Mouse (Mus musculus) small intestine, adult 2 months (tissue): ENCODE data around the gene Kmt5b. TPM values are rescaled to one million over a fixed set of nuclear protein-coding genes. Genes with fewer than 3 reads are reported as not detected.

Experiments
- H3K27ac ChIP-seq: fragments of 200-500 bp; 2 replicates; pipeline ENCODE4 v1.5.1; 2012; ENCODE audit warnings: low read depth, low read length, control low read depth, inconsistent platforms; ENCODE audit not compliant: insufficient read depth
- H3K27me3 ChIP-seq: fragments of 200-500 bp; 2 replicates; pipeline ENCODE4 v1.6.1; 2012; ENCODE audit warnings: mild to moderate bottlenecking, moderate library complexity, low read length, inconsistent platforms; ENCODE audit not compliant: control insufficient read depth, insufficient read depth
- H3K36me3 ChIP-seq: fragments of 200-500 bp; 2 replicates; pipeline ENCODE4 v1.6.1; 2012; ENCODE audit warnings: mild to moderate bottlenecking, low read length, control low read depth, inconsistent platforms; ENCODE audit not compliant: control insufficient read depth, insufficient read depth
- H3K4me1 ChIP-seq: fragments of 200-500 bp; 2 replicates; pipeline ENCODE4 v1.6.1; 2012; ENCODE audit warnings: low read length, inconsistent platforms, mixed read lengths; ENCODE audit not compliant: control insufficient read depth, insufficient read depth, insufficient read length
- H3K4me3 ChIP-seq: fragments of 200-500 bp; 2 replicates; pipeline ENCODE4 v1.5.1; 2012; ENCODE audit warnings: low read depth, mild to moderate bottlenecking, control low read depth, inconsistent platforms, low read length, moderate library complexity
- CTCF ChIP-seq: fragments of 200-500 bp; IDR thresholded peaks from 2 replicates; pipeline ENCODE4 v1.5.1; 2012; ENCODE audit warnings: low read depth, mild to moderate bottlenecking, control low read depth, inconsistent platforms, low read length, moderate library complexity, mixed read lengths; ENCODE audit not compliant: insufficient replicate concordance, insufficient read length; ENCODE audit errors: extremely low read depth
- POLR2A ChIP-seq: fragments of 200-500 bp; IDR thresholded peaks from 2 replicates; pipeline ENCODE4 v1.6.1; 2012; ENCODE audit warnings: low read depth, mild to moderate bottlenecking, control low read depth, inconsistent platforms, low read length, moderate library complexity
- WGBS: fragments of 180-500 bp; shearing (Covaris S2); methylation state at CpG from one replicate; pipeline ENCODE4 v1.1.7; 2018; 5-methylcytosine and 5-hydroxymethylcytosine counted together
- polyA plus RNA-seq: library from polyadenylated mRNA; depleted of rRNA; stranded (reverse); fragments of >200 nt; gene quantifications from 2 replicates; pipeline ENCODE4 v1.2.3, GENCODE M21; 2012

The Kmt5b gene
- polyA plus RNA-seq, 1 experiment, result 16.8 TPM

DNA sequence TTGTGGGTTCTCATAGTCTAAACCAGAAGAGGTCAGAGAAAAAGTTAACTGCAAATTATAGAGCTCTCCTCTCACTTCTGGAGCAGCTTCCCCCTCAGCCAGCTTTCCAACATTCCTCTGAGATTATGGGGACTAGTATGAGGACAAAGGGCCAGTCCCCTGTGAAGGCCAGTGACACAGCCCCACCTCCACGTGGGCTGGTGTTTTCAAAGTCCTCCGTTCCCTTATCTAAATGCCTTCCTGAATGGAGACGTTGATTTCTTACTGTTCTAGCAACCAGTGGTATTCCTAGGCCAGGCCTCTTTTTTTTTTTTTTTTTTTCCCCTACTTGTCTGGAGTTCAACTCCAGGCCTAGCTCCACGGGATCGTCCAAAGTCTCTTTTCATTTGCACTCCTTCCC lies 82.9 kb downstream of the Kmt5b start:
- Histone ChIP-seq H3K27ac (peak overlapping the region; percentile 82), H3K4me1 (peaks cover 36% of the 10 kb centered on the region), H3K4me3 (no peak overlapping the region), H3K36me3 (no peaks in the 10 kb centered on the region), H3K27me3 (no peaks in the 10 kb centered on the region)
- 19% methylated on average over 5 of the region's 5 CpGs for WGBS
- TF ChIP-seq CTCF (no peak), POLR2A (no peak)

DNA sequence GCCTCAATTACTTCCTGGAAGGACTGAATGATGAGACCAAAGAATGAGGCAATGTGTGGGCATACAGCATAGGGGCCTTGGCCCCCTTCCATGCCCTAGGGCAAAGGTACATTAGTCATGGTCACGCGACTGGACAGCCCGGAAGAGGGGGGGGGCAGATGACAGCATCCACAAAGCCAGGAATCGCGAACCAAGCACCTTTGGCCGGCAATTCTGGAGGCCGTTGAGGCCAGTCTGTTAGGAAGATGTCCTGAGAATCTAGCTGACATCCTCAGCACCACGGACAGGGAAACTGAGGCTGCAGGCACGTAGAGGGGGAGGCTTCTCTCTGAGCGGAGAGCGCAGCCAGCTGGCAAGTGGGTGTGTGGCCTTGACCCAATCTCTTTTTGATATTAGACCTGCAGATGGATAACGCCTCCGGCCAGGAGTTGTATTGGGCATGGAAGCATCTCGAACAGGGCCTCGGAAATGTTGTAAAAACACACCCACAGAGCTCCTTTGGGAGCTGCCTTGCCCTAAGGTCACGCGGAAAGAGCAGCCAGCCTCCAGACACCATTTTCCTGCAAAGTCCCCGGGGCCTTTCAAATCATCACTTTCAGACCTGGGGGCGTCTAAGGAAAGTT lies 83.7 kb downstream of the Kmt5b start:
- H3K27me3 ChIP-seq, result no peaks in the 10 kb centered on the region
- peak overlapping the region; percentile 81 for H3K4me3 ChIP-seq
- peak overlapping the region; percentile 96 for H3K27ac ChIP-seq
- 4% methylated on average over 19 of the region's 19 CpGs for WGBS
- peaks cover 36% of the 10 kb centered on the region for H3K4me1 ChIP-seq
- TF ChIP-seq CTCF (no peak), POLR2A (no peak)
- no peaks in the 10 kb centered on the region for H3K36me3 ChIP-seq

DNA sequence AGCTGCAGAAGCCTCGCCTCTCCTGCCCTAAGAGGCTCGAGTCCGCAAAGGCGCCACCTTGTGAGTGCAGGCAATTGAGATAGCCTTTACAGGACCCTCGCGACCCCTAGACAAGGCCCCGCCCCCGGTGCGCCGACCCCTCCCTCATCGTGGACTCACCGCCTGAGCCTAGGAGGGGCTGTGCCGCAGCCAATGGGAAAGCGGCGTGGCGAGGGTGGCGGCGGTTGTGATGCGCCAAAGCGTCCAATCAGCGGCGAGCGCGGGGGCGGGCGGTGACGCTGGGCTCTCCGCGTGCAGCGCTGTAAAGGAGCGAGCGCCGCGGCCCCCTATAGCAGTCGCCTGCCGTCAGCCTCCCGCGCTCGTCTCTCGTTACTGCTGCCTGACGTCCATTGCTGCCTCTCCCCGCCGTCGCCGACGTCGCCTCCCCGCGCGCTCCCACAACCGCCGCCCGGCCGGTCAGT lies 84.3 kb downstream of the Kmt5b start, which contains the start of gene Chka:
Chka (plus strand) TSS at position 272 of the 461 bp plus-strand sequence.
- TF ChIP-seq CTCF (no peak), POLR2A (peak; percentile 99)
- peak within 1 kb of the TSS; percentile 81 for H3K4me3 ChIP-seq
- under 1% methylated on average over 54 of the region's 54 CpGs for WGBS
- H3K4me1 ChIP-seq, result peaks cover 36% of the 10 kb centered on the region
- H3K27ac ChIP-seq, result peak within 1 kb of the TSS; percentile 96
- H3K27me3 ChIP-seq, result no peaks in the 10 kb centered on the region
- H3K36me3 ChIP-seq, result no peaks in the 10 kb centered on the region

DNA sequence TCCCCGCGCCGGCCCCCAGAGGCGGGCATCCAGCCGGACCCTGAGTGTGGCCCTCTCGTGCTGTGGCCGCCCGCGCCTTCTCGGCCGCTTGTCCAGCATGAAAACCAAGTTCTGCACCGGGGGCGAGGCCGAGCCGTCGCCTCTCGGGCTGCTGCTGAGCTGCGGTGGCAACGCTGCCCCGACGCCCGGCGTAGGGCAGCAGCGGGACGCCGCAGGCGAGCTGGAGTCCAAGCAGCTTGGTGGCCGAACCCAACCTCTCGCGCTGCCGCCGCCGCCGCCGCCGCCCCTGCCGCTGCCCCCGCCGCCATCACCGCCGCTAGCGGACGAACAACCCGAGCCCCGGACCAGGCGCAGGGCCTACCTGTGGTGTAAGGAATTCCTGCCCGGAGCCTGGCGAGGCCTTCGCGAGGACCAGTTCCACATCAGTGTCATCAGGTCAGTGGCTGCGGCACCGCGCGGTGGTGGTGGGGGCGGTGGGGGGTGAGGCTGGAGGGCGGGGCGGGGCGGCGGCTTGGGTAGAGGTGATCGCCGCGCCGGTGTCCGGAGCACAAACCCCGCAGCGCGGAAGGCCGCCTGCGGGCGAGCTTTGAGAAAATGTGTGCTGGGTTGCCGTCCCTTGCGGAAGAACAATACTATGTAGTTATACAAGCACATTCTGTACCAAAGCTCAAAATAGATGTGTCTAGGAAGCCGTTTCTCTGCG lies 84.9 kb downstream of the Kmt5b start:
- peak overlapping the region; percentile 87 for H3K27ac ChIP-seq
- WGBS, result under 1% methylated on average over 74 of the region's 74 CpGs
- no peaks in the 10 kb centered on the region for H3K36me3 ChIP-seq
- H3K27me3 ChIP-seq, result no peaks in the 10 kb centered on the region
- no peak for TF ChIP-seq CTCF
- no peak; the same call in 1 of the 2 replicates for TF ChIP-seq POLR2A
- H3K4me3 ChIP-seq, result peak overlapping the region; percentile 81
- H3K4me1 ChIP-seq, result peaks cover 30% of the 10 kb centered on the region

DNA sequence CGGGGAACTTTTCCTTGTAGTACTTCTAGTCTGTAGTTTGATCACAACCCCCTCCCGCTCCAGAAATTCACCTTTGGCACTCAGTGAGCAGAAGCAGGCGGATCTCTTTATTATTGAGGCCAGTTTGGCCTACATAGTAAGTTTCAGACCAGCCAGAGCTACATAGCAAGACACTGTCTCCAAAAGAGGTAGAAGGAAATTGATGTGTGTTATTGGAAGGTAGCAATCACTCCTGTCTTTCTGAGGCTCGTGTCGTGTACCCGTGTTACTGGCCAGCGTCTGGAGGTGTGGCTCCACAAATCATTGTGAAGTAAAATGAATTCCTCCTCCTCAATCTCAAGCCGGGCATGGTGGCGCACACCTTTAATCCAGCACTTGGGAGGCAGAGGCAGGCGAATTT lies 85.9 kb downstream of the Kmt5b start:
- Histone ChIP-seq H3K36me3 (no peaks in the 10 kb centered on the region), H3K27me3 (no peaks in the 10 kb centered on the region), H3K27ac (no peak overlapping the region), H3K4me1 (peaks cover 26% of the 10 kb centered on the region), H3K4me3 (peak overlapping the region; percentile 81)
- WGBS, result 58% methylated on average over 10 of the region's 10 CpGs
- TF ChIP-seq POLR2A (no peak), CTCF (no peak)

DNA sequence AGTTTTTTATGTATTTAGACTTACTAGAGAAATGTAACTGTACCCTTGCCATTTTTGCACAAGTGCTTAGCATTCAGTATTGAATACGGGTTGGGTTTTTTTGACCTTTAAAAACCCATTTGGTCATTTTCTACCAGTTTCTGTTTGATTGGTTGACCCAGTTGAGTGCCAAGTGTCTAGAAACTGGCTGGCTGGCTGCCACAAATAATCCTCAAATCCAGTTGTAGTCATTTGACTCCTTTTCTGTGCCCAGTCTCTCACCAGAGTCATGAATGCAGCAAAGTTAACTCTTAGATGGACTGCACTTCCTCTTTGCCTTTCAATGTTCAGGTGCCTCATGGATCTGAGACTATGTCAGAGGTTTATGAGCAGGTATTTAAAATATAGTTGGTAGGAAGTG lies 86.7 kb downstream of the Kmt5b start:
- H3K36me3 ChIP-seq, result no peaks in the 10 kb centered on the region
- peaks cover 20% of the 10 kb centered on the region for H3K4me1 ChIP-seq
- TF ChIP-seq CTCF (no peak), POLR2A (no peak)
- no peak overlapping the region for H3K4me3 ChIP-seq
- 76% methylated on average over 1 of the region's 1 CpGs for WGBS
- no peaks in the 10 kb centered on the region for H3K27me3 ChIP-seq
- H3K27ac ChIP-seq, result no peak overlapping the region

DNA sequence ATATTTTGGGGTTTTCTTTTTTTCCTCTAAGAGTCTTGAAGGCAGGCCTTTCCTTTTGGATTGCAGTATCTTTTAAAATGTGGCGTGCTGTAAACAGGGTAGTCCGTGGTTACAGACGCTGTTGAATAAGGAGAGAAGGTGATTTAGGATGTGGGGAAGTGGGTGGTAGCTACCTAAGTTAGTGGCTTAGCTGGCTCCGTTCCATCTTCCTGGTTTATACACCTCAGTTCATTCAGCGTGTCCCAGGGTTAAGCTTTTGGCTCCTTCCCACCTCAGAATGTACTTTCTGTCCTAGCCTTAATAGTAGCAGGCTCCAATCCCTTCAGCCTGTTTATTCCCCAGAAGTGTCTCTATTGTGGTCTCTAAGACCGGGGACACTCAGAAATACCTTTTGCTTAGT lies 87.9 kb downstream of the Kmt5b start:
- 13% methylated on average over 6 of the region's 6 CpGs for WGBS
- Histone ChIP-seq H3K4me1 (peaks cover 10% of the 10 kb centered on the region), H3K36me3 (peaks cover 1% of the 10 kb centered on the region; the same call in 1 of the 2 replicates), H3K4me3 (no peak overlapping the region), H3K27me3 (no peaks in the 10 kb centered on the region), H3K27ac (no peak overlapping the region)
- no peak for TF ChIP-seq CTCF

DNA sequence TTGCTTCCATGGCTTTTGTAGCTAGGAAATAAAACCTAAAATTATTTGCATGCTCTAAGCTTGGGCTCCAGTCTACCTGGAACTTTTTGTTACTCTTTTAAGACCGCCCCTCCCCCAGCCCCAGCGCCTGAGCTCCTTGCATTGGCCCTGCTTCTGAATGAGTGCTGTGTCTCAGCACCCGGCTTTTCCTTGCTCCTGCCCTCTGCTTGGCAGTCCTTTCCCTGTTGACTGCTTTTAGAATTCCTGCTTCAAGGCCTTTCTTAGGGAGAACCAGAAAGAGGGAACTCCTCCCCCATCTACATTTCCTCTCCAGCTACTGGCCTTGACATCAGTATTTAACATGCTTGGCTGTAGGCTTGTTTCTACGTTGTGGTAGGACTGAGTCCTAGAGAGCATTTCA lies 88.4 kb downstream of the Kmt5b start:
- Histone ChIP-seq H3K4me1 (peaks cover 8% of the 10 kb centered on the region), H3K36me3 (peaks cover 2% of the 10 kb centered on the region; the same call in 1 of the 2 replicates), H3K27me3 (no peaks in the 10 kb centered on the region), H3K4me3 (0 out of 2 replicates have a peak overlapping the region, but pooled peaks have one; percentile 10), H3K27ac (no peak overlapping the region)
- WGBS, result 41% methylated on average over 4 of the region's 4 CpGs
- TF ChIP-seq POLR2A (no peak), CTCF (no peak)
